Mouse (Mus musculus): Measurements from ENCODE around the gene Sprr2h.

The Sprr2h gene

GRCm38 (mm10) chr3:92385385-92385784, at the start of gene Sprr2h:
Gene Sprr2h (plus strand): TSS chr3:92385685.
- no peak for DNase-seq

- DNase-seq = no peak
Measured at GRCm38 (mm10) chr3:92336278-92336677, 49.2 kb upstream of the Sprr2h start.

GRCm38 (mm10) chr3:92338840-92339239, 46.6 kb upstream of the Sprr2h start, which contains the start of gene Sprr2d:
Gene Sprr2d (plus strand): TSS chr3:92339140.
- no peak for DNase-seq

GRCm38 (mm10) chr3:92351843-92352242, 33.6 kb upstream of the Sprr2h start, which contains the start of gene Sprr2e:
Gene Sprr2e (plus strand): TSS chr3:92352143.
- no peak for DNase-seq

- no peak for DNase-seq
Measured at GRCm38 (mm10) chr3:92361619-92362018, 23.9 kb upstream of the Sprr2h start.

- DNase-seq = no peak
Measured at GRCm38 (mm10) chr3:92364887-92365286, 20.6 kb upstream of the Sprr2h start, which contains the start of gene Sprr2f. Gene Sprr2f (plus strand): TSS chr3:92365187.

GRCm38 (mm10) chr3:92373613-92374012, 11.9 kb upstream of the Sprr2h start:
- no peak for DNase-seq

- DNase-seq = no peak
Measured at GRCm38 (mm10) chr3:92394301-92394700, 8.8 kb downstream of the Sprr2h start.

GRCm38 (mm10) chr3:92407691-92408090, 22.2 kb downstream of the Sprr2h start, which contains the start of gene Sprr2i:
Gene Sprr2i (plus strand): TSS chr3:92407991.
- no peak for DNase-seq

GRCm38 (mm10) chr3:92417782-92418181, 32.3 kb downstream of the Sprr2h start, which contains the start of gene Sprr2j-ps:
Gene Sprr2j-ps (plus strand): TSS chr3:92418082.
- no peak for DNase-seq

GRCm38 (mm10) chr3:92429323-92429722, 43.8 kb downstream of the Sprr2h start, which contains the start of gene Gm9774:
Gene Gm9774 (minus strand): TSS chr3:92429423.
- DNase-seq = no peak

- DNase-seq = no peak
Measured at GRCm38 (mm10) chr3:92432282-92432681, 46.8 kb downstream of the Sprr2h start, which contains the start of gene Sprr2k. Gene Sprr2k (plus strand): TSS chr3:92432582.
